Mouse (Mus musculus): ENCODE results near the gene Apold1.

Apold1 gene

GRCm38 (mm10) chr6:134976628-134977027 is 4.9 kb upstream of the Apold1 start:
- no peak for DNase-seq

DNA sequence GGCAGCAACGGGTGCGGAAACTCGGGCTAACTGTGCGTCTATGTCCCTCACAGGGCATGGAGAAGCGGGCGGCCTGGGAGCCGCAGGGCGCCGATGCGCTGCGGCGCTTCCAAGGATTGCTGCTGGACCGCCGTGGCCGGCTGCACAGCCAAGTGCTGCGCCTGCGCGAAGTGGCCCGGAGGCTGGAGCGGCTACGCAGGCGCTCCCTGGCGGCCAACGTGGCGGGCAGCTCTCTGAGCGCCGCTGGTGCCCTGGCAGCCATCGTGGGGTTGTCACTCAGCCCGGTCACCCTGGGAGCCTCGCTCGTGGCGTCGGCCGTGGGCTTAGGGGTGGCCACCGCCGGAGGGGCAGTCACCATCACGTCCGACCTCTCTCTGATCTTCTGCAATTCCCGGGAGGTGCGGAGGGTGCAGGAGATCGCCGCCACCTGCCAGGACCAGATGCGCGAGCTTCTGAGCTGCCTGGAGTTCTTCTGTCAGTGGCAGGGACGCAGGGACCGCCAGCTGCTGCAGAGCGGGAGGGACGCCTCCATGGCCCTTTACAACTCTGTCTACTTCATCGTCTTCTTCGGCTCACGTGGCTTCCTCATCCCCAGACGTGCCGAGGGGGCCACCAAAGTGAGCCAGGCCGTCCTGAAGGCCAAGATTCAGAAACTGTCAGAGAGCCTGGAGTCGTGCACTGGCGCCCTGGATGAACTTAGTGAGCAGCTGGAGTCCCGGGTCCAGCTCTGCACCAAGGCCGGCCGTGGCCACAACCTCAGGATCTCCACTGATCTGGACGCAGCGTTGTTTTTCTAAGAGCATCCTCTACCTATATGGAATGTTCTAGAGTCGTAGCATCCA is 2.2 kb downstream of the Apold1 start:
- DNase-seq = peak; percentile 91

GRCm38 (mm10) chr6:134984748-134985147 is 3.2 kb downstream of the Apold1 start:
- DNase-seq = no peak

- no peak for DNase-seq
Measured at GRCm38 (mm10) chr6:134988377-134988776, 6.9 kb downstream of the Apold1 start.

GRCm38 (mm10) chr6:134990674-134991073 is 9.2 kb downstream of the Apold1 start:
- no peak for DNase-seq

GRCm38 (mm10) chr6:134994031-134994651 is 12.6 kb downstream of the Apold1 start:
- no peak for DNase-seq

GRCm38 (mm10) chr6:134994985-134995384 is 13.5 kb downstream of the Apold1 start:
- DNase-seq = no peak

DNA sequence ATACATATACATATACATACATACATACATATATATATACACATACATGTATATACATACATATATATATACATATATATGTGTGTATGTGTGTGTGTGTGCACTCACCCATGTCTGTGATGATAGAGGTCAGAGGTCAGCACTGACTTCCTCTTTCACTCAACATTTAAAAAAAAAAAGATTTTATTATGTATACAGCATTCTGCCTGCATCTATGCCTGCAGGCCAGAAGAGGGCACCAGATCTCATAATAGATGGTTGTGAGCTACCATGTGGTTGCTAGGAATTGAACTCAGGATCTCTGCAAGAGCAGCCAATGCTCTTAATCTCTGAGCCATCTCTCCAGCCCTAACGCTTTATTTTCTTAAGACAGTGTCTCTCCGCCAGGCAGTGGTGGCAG is 15.4 kb downstream of the Apold1 start:
- DNase-seq = no peak

DNA sequence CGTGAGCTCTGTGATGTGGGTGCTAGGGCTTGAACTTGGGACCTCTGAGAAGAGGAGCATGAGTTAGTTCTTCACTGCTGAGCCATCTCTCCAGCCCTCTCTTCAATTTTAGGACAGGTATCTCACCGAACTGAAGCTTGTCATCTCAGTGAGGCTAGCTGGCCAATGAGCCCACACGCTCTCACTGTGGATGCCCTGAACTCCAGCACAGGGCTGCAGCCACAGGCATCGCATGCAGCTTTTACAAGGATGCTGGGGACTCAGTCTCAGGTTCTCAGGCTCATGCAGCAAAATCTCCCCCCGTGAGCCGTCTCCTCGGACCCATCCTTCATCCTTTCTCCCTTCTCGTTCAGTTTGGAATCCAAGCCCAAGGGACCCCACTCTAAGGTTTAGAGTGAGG is 16.6 kb downstream of the Apold1 start:
- no peak for DNase-seq

- DNase-seq = no peak
Measured at GRCm38 (mm10) chr6:134998781-134999180, 17.3 kb downstream of the Apold1 start.

- DNase-seq = no peak
Measured at GRCm38 (mm10) chr6:135000272-135000671, 18.8 kb downstream of the Apold1 start.

GRCm38 (mm10) chr6:135001991-135002390 is 20.5 kb downstream of the Apold1 start:
- no peak for DNase-seq

GRCm38 (mm10) chr6:135006372-135006771 is 24.9 kb downstream of the Apold1 start:
- no peak for DNase-seq

GRCm38 (mm10) chr6:135011048-135011733 is 29.7 kb downstream of the Apold1 start, which contains the start of gene Ddx47:
TSS of gene Ddx47 (plus strand) at chr6:135011612.
- peak; percentile 92 for DNase-seq

GRCm38 (mm10) chr6:135011734-135012116 is 30.2 kb downstream of the Apold1 start:
- no peak for DNase-seq

GRCm38 (mm10) chr6:135017211-135017610 is 35.7 kb downstream of the Apold1 start:
- DNase-seq = no peak

- DNase-seq = no peak
Measured at GRCm38 (mm10) chr6:135019564-135019963, 38.0 kb downstream of the Apold1 start.

GRCm38 (mm10) chr6:135021633-135022032 is 40.1 kb downstream of the Apold1 start:
- no peak for DNase-seq

DNA sequence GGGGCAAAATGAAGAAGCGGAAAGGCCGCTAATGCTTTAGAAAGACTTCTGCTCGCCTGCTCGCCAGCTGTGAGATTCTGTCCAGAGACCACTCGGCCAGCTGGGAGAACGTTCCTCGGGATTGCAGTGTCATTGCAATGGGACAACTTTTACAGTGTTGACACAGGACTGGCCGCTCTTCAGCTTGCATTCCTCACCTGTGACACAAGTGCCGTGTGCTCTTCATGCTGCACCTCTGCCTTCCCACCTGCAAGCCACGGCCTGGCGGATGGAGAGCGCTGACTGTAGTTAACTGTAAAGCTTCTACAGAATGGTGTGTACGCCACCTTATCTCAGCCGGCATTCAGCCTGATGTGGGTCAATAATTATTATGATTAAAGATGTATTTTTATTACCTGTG is 41.9 kb downstream of the Apold1 start:
- DNase-seq = no peak

DNA sequence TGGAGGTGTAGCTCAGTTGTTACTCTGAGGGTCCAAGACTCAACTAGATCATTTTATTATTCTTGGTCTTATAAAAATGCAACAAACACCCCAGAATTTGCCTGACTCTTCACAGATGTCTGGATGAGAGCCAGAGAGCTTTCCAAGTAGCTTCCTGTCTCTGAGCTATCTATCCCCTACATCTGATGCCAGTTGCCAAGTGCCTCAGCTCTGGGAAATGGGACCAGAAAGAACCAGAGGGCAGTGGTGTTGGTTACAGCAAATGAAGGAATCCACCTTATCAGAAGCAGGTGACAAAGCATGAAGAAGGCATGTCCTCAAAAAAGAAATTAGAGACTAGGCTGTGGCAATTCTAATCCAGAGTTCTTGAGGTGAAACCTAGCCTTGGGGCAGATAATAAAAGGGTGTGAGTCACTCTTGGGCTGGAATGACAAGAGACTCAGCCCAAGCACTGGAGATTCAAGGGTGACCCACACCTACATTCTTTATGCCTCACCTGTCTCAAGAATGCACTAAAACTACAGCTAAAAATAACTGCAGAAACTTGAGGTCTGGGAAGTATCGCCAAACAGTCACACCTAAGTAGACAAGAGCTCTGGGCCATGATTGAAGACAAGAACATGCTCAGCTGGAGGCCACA is 43.4 kb downstream of the Apold1 start:
- no peak for DNase-seq

DNA sequence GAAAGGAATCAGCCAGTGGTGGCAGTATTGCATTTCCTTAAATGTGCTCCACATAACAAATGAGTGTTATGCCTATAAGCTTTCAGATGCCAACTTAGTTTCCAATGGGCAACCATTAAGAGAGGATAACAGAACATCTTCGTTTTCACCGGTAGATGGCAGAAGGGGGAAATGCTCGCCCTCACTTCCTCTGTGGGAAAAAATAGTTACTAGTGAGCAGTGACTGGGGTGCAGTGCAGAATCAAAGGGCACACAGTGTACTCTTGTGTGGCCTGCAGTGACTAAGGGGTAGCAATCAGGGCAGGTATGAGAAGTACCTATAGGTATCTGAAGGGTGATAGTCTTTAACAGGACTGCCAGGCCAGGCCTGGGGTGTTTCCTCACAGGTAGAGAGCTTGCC is 44.7 kb downstream of the Apold1 start:
- no peak for DNase-seq

GRCm38 (mm10) chr6:135026755-135027154 is 45.2 kb downstream of the Apold1 start:
- no peak for DNase-seq

GRCm38 (mm10) chr6:135029246-135029645 is 47.7 kb downstream of the Apold1 start:
- no peak for DNase-seq
